Mouse (Mus musculus) forebrain, embryonic 10.5 days (tissue): ENCODE data around the gene Sipa1l1. TPM values are rescaled to one million over a fixed set of nuclear protein-coding genes. Genes with fewer than 3 reads are reported as not detected.

Experiments used
- DNase-seq: peaks from one replicate; pipeline ENCODE4 v3.0.0-alpha.2; 2017; ENCODE audit warnings: low spot score; ENCODE audit errors: extremely low spot score
- H3K27ac ChIP-seq: fragments of 300-500 bp; sonication (generic); 2 replicates; pipeline ENCODE4 v1.5.1; 2016; ENCODE audit warnings: mild to moderate bottlenecking
- H3K27me3 ChIP-seq: fragments of 300-500 bp; sonication (generic); 2 replicates; pipeline ENCODE4 v1.6.1; 2016; ENCODE audit warnings: mild to moderate bottlenecking; ENCODE audit not compliant: poor library complexity, severe bottlenecking
- H3K36me3 ChIP-seq: fragments of 300-500 bp; sonication (generic); replicated peaks from 2 replicates; pipeline ENCODE4 v1.6.1; 2016; ENCODE audit warnings: mild to moderate bottlenecking, moderate library complexity
- H3K4me1 ChIP-seq: fragments of 300-500 bp; sonication (generic); 2 replicates; pipeline ENCODE4 v1.6.1; 2016
- H3K4me3 ChIP-seq: fragments of 300-500 bp; sonication (generic); 2 replicates; pipeline ENCODE4 v1.5.1; 2016; ENCODE audit warnings: mild to moderate bottlenecking, moderate library complexity
- H3K9me3 ChIP-seq: fragments of 300-500 bp; sonication (generic); 2 replicates; pipeline ENCODE4 v1.6.1; 2016; ENCODE audit warnings: mild to moderate bottlenecking, moderate library complexity
- WGBS: fragments of 180-500 bp; shearing (Covaris S2); methylation state at CpG from one replicate; pipeline ENCODE4 v1.1.7; 2016; 5-methylcytosine and 5-hydroxymethylcytosine counted together
- polyA plus RNA-seq: library from polyadenylated mRNA; unstranded; fragments of >200 nt; fragmentation: Nextera tagmentation; extraction: Ambion mirVana; gene quantifications from 2 replicates; pipeline ENCODE4 v1.2.1, GENCODE M21; 2016

Gene Sipa1l1
- polyA plus RNA-seq, 1 experiment from 2014 or later: 40.6 TPM

DNA sequence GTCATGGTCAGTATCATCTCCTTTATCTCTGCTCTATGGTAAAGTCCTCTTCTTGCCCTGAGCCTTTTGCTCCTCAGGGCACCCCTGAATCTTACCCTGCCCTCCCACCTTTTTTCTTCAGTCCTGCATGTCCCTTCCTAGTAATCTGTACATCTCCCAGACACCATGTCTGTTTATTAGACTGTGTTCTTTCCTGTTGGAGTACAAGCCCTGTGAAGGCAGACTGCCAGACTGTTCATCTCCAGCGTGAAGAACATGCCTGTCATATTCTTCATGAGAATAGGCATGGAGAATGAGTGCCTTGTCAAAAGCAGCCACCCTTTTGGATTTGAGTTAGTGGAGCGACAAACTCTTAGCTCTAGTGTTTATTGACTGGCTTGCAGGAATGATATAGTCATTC is 28.1 kb downstream of the Sipa1l1 start:
- Histone ChIP-seq H3K27ac (no peak overlapping the region), H3K4me1 (peaks cover 45% of the 10 kb centered on the region), H3K4me3 (no peak overlapping the region), H3K9me3 (no peaks in the 10 kb centered on the region), H3K27me3 (no peaks in the 10 kb centered on the region), H3K36me3 (peaks cover 8% of the 10 kb centered on the region)
- DNase-seq: no peak
- 79% methylated on average over 2 of the region's 2 CpGs for WGBS

GRCm38 (mm10) chr12:82199286-82199685 is 30.2 kb downstream of the Sipa1l1 start:
- no peak overlapping the region for H3K27ac ChIP-seq
- DNase-seq: no peak
- H3K36me3 ChIP-seq: peaks cover 8% of the 10 kb centered on the region
- WGBS: 91% methylated on average over 6 of the region's 6 CpGs
- H3K9me3 ChIP-seq: no peaks in the 10 kb centered on the region
- H3K27me3 ChIP-seq: no peaks in the 10 kb centered on the region
- H3K4me3 ChIP-seq: no peak overlapping the region
- H3K4me1 ChIP-seq: peaks cover 27% of the 10 kb centered on the region

DNA sequence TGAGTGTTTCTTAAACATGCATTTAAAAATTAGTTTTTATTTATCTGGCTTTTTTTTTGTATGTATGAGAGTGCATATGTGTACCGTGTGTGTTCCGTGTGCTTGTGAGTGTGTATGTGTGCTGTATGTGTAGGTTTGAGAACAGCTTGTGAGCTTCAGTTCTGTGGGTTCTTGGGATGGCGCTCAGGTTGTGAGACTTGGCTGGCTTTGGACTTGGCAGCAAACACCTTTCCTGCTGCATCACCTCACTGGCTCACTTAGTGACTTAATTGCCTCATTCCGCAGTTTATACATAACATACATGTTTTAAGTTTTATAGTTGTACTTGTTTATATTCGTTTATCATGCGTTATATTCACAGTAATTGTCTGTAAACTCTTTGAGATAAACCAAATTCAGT is 35.0 kb downstream of the Sipa1l1 start:
- no peak overlapping the region for H3K4me3 ChIP-seq
- no peaks in the 10 kb centered on the region for H3K27me3 ChIP-seq
- no peak for DNase-seq
- no peaks in the 10 kb centered on the region for H3K9me3 ChIP-seq
- WGBS: 93% methylated on average over 6 of the region's 6 CpGs
- peaks cover 13% of the 10 kb centered on the region for H3K36me3 ChIP-seq
- H3K27ac ChIP-seq: no peak overlapping the region
- H3K4me1 ChIP-seq: no peaks in the 10 kb centered on the region

- 90% methylated on average over 8 of the region's 8 CpGs for WGBS
- Histone ChIP-seq H3K27me3 (no peaks in the 10 kb centered on the region), H3K4me3 (no peak overlapping the region), H3K4me1 (no peaks in the 10 kb centered on the region), H3K36me3 (0 out of 2 replicates have a peak, but pooled peaks cover 5% of the 10 kb centered on the region), H3K9me3 (no peaks in the 10 kb centered on the region), H3K27ac (no peak overlapping the region)
- DNase-seq: no peak
Measured at GRCm38 (mm10) chr12:82206857-82207647, 37.9 kb downstream of the Sipa1l1 start.

GRCm38 (mm10) chr12:82208046-82208445 is 38.9 kb downstream of the Sipa1l1 start:
- Histone ChIP-seq H3K27me3 (no peaks in the 10 kb centered on the region), H3K36me3 (peaks cover 5% of the 10 kb centered on the region; the same call in 1 of the 2 replicates), H3K9me3 (no peaks in the 10 kb centered on the region), H3K4me1 (peaks cover 5% of the 10 kb centered on the region; the same call in 1 of the 2 replicates), H3K4me3 (no peak overlapping the region), H3K27ac (no peak overlapping the region)
- no peak for DNase-seq
- 95% methylated on average over 3 of the region's 3 CpGs for WGBS

- DNase-seq: no peak
- Histone ChIP-seq H3K27me3 (no peaks in the 10 kb centered on the region), H3K27ac (no peak overlapping the region), H3K4me1 (peaks cover 5% of the 10 kb centered on the region; the same call in 1 of the 2 replicates), H3K4me3 (no peak overlapping the region), H3K36me3 (peaks cover 10% of the 10 kb centered on the region), H3K9me3 (no peaks in the 10 kb centered on the region)
- WGBS: 90% methylated on average over 4 of the region's 4 CpGs
Measured at GRCm38 (mm10) chr12:82208611-82209010, 39.5 kb downstream of the Sipa1l1 start.

DNA sequence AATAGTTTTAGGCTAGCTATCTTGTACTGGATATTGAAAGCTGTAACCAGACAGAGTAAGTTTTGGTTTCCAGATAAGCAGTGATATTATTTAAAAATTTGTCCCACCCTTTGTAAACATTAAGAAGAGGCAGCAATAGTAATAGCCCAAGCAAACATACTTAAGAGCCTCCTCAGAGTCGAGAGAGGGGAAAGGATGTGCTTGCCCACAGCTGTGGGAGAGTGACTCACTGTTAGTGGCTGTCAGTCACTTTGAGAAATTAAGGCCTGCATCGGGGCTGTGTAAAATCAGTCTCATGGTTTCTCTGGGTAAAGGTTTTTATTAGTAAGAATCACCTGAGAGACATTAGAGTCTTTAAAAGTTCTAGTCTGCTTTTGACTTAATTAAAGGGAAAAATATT is 40.6 kb downstream of the Sipa1l1 start:
- H3K27ac ChIP-seq: no peak overlapping the region
- DNase-seq: no peak
- peaks cover 4% of the 10 kb centered on the region; the same call in 1 of the 2 replicates for H3K9me3 ChIP-seq
- 86% methylated on average over 2 of the region's 2 CpGs for WGBS
- H3K4me3 ChIP-seq: no peak overlapping the region
- peaks cover 21% of the 10 kb centered on the region for H3K36me3 ChIP-seq
- H3K27me3 ChIP-seq: no peaks in the 10 kb centered on the region
- H3K4me1 ChIP-seq: peaks cover 6% of the 10 kb centered on the region; the same call in 1 of the 2 replicates

DNA sequence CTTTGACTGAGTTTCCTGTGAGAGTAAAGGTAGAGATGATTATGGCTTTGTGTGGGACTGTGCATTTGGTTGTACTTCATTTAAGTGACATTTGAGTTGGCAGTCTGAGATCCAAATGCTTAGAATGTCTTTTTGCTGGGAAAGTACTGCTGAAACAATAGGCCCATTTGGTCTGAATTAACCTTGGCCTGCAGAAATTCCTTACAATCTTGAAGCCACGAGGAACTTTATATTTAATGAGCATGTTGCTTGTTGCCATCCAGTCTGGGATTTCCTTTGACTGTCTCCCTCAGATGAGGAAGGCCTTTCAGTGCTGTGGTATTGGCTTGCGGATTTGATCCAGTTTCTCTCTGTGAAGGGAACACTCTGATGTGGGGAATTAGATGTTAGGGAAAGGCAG is 43.9 kb downstream of the Sipa1l1 start:
- no peak for DNase-seq
- no peak overlapping the region for H3K4me3 ChIP-seq
- WGBS: 66% methylated on average over 2 of the region's 2 CpGs

GRCm38 (mm10) chr12:82214916-82215315 is 45.8 kb downstream of the Sipa1l1 start:
- WGBS: 80% methylated on average over 5 of the region's 5 CpGs
- DNase-seq: no peak
- peaks cover 15% of the 10 kb centered on the region for H3K36me3 ChIP-seq

More for the DNA sequence above, 43.9 kb downstream of the Sipa1l1 start:
- Histone ChIP-seq H3K4me1 (peaks cover 25% of the 10 kb centered on the region), H3K27ac (no peak overlapping the region), H3K9me3 (peaks cover 4% of the 10 kb centered on the region; the same call in 1 of the 2 replicates), H3K36me3 (peaks cover 21% of the 10 kb centered on the region), H3K27me3 (no peaks in the 10 kb centered on the region)

DNA sequence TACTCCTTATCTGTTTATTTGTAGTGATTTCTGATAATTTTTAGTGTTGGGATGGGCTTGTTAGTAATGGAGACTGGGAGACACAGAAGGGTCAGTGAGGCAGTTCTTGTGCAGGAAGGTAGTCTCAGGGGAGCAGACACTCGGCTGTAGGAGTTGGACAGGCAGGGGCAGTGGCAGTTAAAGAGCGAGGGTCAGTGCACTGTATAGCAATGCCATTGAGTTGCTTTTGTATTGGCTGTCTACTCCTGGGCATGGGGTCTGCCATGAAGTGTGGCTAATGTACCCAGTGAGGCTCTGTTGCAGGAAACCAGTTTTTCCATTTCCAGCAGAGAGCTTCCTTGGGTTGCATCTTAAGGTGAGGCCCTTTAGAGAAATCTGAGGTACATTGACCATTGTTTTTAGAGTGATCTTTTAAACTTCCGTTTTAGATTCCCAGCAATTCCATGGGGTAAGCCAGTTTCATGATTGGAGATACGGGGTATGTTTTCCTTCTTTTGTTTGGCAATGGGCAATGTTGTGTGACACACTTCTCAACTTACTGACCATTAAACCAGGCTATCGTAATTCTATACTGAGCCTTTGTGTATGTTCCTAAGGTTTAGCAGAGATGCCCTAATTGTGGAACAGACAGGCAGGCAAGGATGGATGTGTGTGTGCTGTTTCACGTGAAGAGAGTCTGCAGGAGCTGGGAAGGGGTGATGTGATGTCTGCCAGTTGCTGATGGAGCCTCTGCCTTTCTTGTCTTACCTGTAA is 47.9 kb downstream of the Sipa1l1 start:
- H3K4me3 ChIP-seq: no peak overlapping the region
- no peak overlapping the region for H3K27ac ChIP-seq
- peaks cover 29% of the 10 kb centered on the region for H3K4me1 ChIP-seq
- no peak for DNase-seq
- peaks cover 4% of the 10 kb centered on the region; the same call in 1 of the 2 replicates for H3K9me3 ChIP-seq
- no peaks in the 10 kb centered on the region for H3K27me3 ChIP-seq
- WGBS: 76% methylated on average over 6 of the region's 6 CpGs
- H3K36me3 ChIP-seq: peaks cover 15% of the 10 kb centered on the region

More at GRCm38 (mm10) chr12:82214916-82215315, 45.8 kb downstream of the Sipa1l1 start:
- Histone ChIP-seq H3K27ac (no peak overlapping the region), H3K9me3 (peaks cover 4% of the 10 kb centered on the region; the same call in 1 of the 2 replicates), H3K27me3 (no peaks in the 10 kb centered on the region), H3K4me3 (no peak overlapping the region), H3K4me1 (peaks cover 29% of the 10 kb centered on the region)

DNA sequence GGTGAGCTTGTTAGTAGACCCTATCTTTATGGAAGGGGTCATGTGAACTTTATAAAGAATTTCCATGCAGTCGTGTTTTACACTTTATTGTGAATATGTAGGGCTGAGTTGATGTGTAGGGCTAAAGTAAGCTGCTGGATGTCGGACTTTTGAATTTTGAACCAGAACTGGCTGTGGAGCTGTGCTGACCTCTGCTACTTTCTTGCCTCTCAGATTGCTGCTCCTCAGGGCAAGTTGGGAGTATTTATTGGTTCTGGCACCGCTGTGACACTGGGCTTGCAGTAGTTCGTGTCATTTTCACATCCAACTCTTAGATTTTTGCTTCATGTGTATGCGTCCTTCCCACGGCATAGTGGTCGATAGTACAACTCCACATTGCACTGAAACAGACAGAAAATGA is 49.1 kb downstream of the Sipa1l1 start:
- peaks cover 25% of the 10 kb centered on the region for H3K4me1 ChIP-seq
- H3K36me3 ChIP-seq: peaks cover 15% of the 10 kb centered on the region
- no peaks in the 10 kb centered on the region for H3K27me3 ChIP-seq
- H3K27ac ChIP-seq: no peak overlapping the region
- no peak overlapping the region for H3K4me3 ChIP-seq
- H3K9me3 ChIP-seq: peaks cover 4% of the 10 kb centered on the region; the same call in 1 of the 2 replicates
- WGBS: 89% methylated on average over 7 of the region's 7 CpGs
- DNase-seq: no peak

- Histone ChIP-seq H3K27me3 (no peaks in the 10 kb centered on the region), H3K27ac (no peak overlapping the region), H3K36me3 (no peaks in the 10 kb centered on the region), H3K4me1 (peaks cover 27% of the 10 kb centered on the region), H3K9me3 (no peaks in the 10 kb centered on the region), H3K4me3 (no peak overlapping the region)
- 86% methylated on average over 5 of the region's 5 CpGs for WGBS
- no peak for DNase-seq
Measured at GRCm38 (mm10) chr12:82220367-82221089, 51.4 kb downstream of the Sipa1l1 start.
